Mouse (Mus musculus) ES-E14 (cell line): ENCODE measurements at regions not wholly inside any gene's neighbourhood (a gene's known extent, or its start where the extent isn't known, plus 50 kb on each side); places are given as distances from the start of the nearest gene placed in this dataset.

Experiments used
- MAFK ChIP-seq: IDR thresholded peaks from 2 replicates; pipeline ENCODE4 v1.6.1; 2014; ENCODE audit warnings: mild to moderate bottlenecking, low read depth, low read length, inconsistent platforms; ENCODE audit not compliant: insufficient read depth
- ZC3H11A ChIP-seq: IDR thresholded peaks from 2 replicates; pipeline ENCODE4 v1.6.1; 2012; ENCODE audit warnings: low read depth, mild to moderate bottlenecking, inconsistent platforms, low read length, borderline replicate concordance

- TF ChIP-seq MAFK (no peak), ZC3H11A (no peak)
Observed at GRCm38 (mm10) chr17:62378868-62379417, 502.2 kb downstream of the Efna5 start.
